Mouse (Mus musculus) heart, adult 2 months (tissue): ENCODE results near the gene Zfp451. TPM values are rescaled to one million over a fixed set of nuclear protein-coding genes. Genes with fewer than 3 reads are reported as not detected.
A peak's percentile ranks its signal among the peaks of the same experiment; 100 is the strongest.

ENCODE experiments used
- DNase-seq, 2 experiments: peaks; one replicate each; pipeline ENCODE4 v3.0.0; 2021
- H3K27ac ChIP-seq: fragments of 200-600 bp; 2 replicates; pipeline ENCODE4 v1.8.1; 2022
- H3K27me3 ChIP-seq: fragments of 200-500 bp; 2 replicates; pipeline ENCODE4 v1.6.1; 2012; ENCODE audit warnings: mild to moderate bottlenecking, low read length, inconsistent platforms, mixed read lengths; ENCODE audit not compliant: control insufficient read depth, insufficient read depth
- H3K36me3 ChIP-seq: fragments of 200-500 bp; 2 replicates; pipeline ENCODE4 v1.6.1; 2012; ENCODE audit warnings: low read length, inconsistent platforms; ENCODE audit not compliant: control insufficient read depth, insufficient read depth
- H3K4me1 ChIP-seq: fragments of 200-500 bp; 2 replicates; pipeline ENCODE4 v1.6.1; 2011; ENCODE audit warnings: low read length; ENCODE audit not compliant: control insufficient read depth, insufficient read depth
- H3K4me3 ChIP-seq: fragments of 200-600 bp; 2 replicates; pipeline ENCODE4 v1.8.1; 2022
- H3K79me2 ChIP-seq: fragments of 200-500 bp; replicated peaks from 2 replicates; pipeline ENCODE4 v1.6.1; 2012; ENCODE audit warnings: mild to moderate bottlenecking, inconsistent platforms, low read length, moderate library complexity, mixed read lengths; ENCODE audit not compliant: control insufficient read depth, insufficient read depth
- H3K9ac ChIP-seq: fragments of 200-500 bp; 2 replicates; pipeline ENCODE4 v1.6.1; 2012; ENCODE audit warnings: low read depth, mild to moderate bottlenecking, control low read depth, inconsistent platforms, low read length, mixed read lengths
- CTCF ChIP-seq: fragments of 200-600 bp; IDR thresholded peaks from 2 replicates; pipeline ENCODE4 v1.8.1; 2022; ENCODE audit warnings: antibody characterized with exemption, mild to moderate bottlenecking, moderate library complexity
- EP300 ChIP-seq: fragments of 200-500 bp; IDR thresholded peaks from 2 replicates; pipeline ENCODE4 v1.6.1; 2011; ENCODE audit warnings: low read depth, low read length, control low read depth; ENCODE audit not compliant: insufficient read depth
- POLR2A ChIP-seq: fragments of 200-500 bp; IDR thresholded peaks from 2 replicates; pipeline ENCODE4 v1.6.1; 2011; ENCODE audit warnings: mild to moderate bottlenecking, low read depth, low read length, control low read depth; ENCODE audit not compliant: insufficient read depth
- WGBS: fragments of 180-500 bp; shearing (Covaris S2); methylation state at CpG from one replicate; pipeline ENCODE4 v1.1.7; 2018; 5-methylcytosine and 5-hydroxymethylcytosine counted together
- intact Hi-C: fragments of 180-260 bp; cut with DNase I; formaldehyde crosslinking; loops from one replicate; pipeline ENCODE4 v1.15.1; 2025
- polyA plus RNA-seq: library from polyadenylated mRNA; depleted of rRNA; stranded (reverse); fragments of >200 nt; gene quantifications from 2 replicates; pipeline ENCODE4 v1.2.3, GENCODE M21; 2012; rRNA removed
- total RNA-seq, 2 experiments: library from RNA; stranded (reverse); gene quantifications; 2 replicates each; pipeline ENCODE4 v1.2.3; 2021

Zfp451 gene
- total and polyA plus RNA-seq, 3 experiments = 3.6 to 13.7 (median 12.8) TPM

DNA sequence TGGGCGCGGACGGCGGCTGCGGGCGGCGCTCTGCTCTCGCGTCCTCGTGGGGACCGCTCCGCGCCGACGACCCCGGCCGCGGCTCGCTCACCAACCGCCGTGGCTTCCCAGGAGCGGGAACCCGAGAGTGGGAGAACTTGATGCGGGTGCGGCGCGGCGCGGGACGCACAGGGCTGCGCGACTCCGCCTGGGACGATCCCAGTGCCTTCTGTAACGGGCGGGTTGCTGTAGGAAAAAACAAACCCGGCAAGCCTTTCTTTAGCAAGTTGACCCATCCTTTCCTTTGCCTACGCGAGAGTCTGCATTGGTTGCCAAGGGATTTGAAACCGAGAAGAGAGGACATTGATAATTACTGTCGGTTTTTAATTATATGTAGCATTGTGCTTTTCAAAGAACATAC lies 94.2 kb downstream of the Zfp451 start:
- H3K27ac ChIP-seq = peak overlapping the region; percentile 79
- WGBS = 0% methylated on average over 35 of the region's 41 CpGs
- H3K27me3 ChIP-seq = no peaks in the 10 kb centered on the region
- no peak for DNase-seq
- H3K79me2 ChIP-seq = no peaks in the 10 kb centered on the region
- intact Hi-C loops = no loop called here
- no peaks in the 10 kb centered on the region for H3K36me3 ChIP-seq
- peak overlapping the region; percentile 79 for H3K4me3 ChIP-seq
- no peaks in the 10 kb centered on the region for H3K4me1 ChIP-seq
- H3K9ac ChIP-seq = peak overlapping the region; percentile 92
- TF ChIP-seq EP300 = no peak
- no peak for TF ChIP-seq POLR2A
- no peak for TF ChIP-seq CTCF

DNA sequence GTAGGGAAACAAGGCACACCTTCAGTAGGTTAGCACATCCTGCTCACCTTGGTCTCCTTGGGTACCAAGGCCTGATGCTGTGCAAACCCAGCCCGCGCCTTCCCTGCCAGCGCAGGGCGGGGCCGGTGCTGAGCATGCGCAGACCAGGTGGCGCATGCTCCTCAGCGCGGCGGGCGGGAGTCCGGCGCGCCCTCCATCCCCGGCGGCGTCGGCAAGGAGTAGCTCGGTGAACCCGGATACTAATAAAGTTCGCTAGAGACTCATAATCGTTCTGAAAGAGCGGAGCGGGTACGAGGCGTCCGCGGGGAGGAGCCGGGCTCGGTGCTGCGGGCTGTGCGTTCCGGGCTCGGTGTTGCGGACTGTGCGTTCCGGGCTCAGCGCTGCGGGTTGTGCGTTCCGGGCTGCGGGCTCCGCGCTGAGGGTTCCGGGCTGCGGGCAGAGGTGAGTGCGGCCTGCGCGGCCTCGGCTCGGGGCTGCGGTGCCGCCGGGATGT lies 94.6 kb downstream of the Zfp451 start, which contains the start of gene Rab23:
Gene Rab23 (plus strand): TSS at position 155 of the 493 bp plus-strand sequence.
- TF ChIP-seq EP300 (no peak), POLR2A (peak; percentile 50)
- H3K27me3 ChIP-seq = no peaks in the 10 kb centered on the region
- peak within 1 kb of the TSS; percentile 92 for H3K9ac ChIP-seq
- WGBS = 1% methylated on average over 51 of the region's 54 CpGs
- intact Hi-C loops = no loop called here
- peak within 1 kb of the TSS; percentile 79 for H3K27ac ChIP-seq
- H3K4me1 ChIP-seq = no peaks in the 10 kb centered on the region
- no peaks in the 10 kb centered on the region for H3K79me2 ChIP-seq
- H3K4me3 ChIP-seq = peak within 1 kb of the TSS; percentile 79
- peak; percentile 88 to 89 for DNase-seq
- H3K36me3 ChIP-seq = no peaks in the 10 kb centered on the region

DNA sequence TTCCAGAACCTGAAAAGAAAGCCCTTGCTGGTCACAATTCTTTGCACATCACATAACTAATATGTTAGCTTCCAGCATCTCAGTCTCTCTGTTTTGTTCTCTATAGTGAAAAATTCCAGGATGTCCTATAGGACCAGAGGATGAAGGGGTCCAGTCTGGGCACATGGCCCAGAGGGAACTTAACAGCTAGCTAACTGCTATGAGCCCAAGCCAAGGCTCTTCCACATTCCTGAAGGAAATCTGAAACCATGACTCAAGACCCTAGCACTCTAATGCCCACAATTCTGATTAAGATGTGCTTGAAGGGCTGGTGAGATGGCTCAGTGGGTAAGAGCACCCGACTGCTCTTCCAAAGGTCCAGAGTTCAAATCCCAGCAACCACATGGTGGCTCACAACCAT lies 96.8 kb downstream of the Zfp451 start:
- no peak for TF ChIP-seq POLR2A
- TF ChIP-seq CTCF = no peak
- TF ChIP-seq EP300 = no peak
- no peaks in the 10 kb centered on the region for H3K4me1 ChIP-seq
- H3K27me3 ChIP-seq = no peaks in the 10 kb centered on the region
- DNase-seq = no peak
- H3K79me2 ChIP-seq = no peaks in the 10 kb centered on the region
- no peak overlapping the region for H3K27ac ChIP-seq
- WGBS = 87% methylated on average over 1 of the region's 1 CpGs
- no peak overlapping the region for H3K4me3 ChIP-seq
- H3K36me3 ChIP-seq = no peaks in the 10 kb centered on the region
- intact Hi-C loops = loop anchor here (2.0 kb wide), 1 partner anchor 49 kb away; the partner anchor contains the start of gene Prim2
- no peak overlapping the region for H3K9ac ChIP-seq

DNA sequence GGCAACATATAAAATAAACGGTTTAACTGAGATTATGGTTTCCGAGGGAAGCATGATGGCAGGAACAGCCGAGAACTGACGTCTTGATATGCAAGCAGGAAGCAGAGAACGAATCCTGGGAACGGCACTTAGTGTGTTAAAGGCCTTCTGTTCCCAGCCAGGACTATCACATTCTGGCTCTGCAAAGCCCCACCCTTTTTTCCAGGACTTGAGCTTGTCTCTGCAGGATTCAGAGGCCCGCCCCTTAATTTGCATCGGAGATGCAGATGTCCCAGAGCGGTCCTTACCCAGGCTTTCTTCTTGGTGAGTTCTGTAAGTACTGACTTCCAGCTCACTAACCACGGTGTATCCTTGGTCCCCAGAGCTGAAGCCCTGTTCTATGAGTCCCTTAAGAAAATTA lies 99.6 kb downstream of the Zfp451 start:
- TF ChIP-seq POLR2A (no peak), CTCF (no peak), EP300 (no peak)
- WGBS = 3% methylated on average over 10 of the region's 10 CpGs
- Histone ChIP-seq H3K27me3 (no peaks in the 10 kb centered on the region), H3K4me1 (no peaks in the 10 kb centered on the region), H3K4me3 (no peak overlapping the region), H3K36me3 (no peaks in the 10 kb centered on the region), H3K9ac (no peak overlapping the region), H3K79me2 (no peaks in the 10 kb centered on the region), H3K27ac (no peak overlapping the region)
- intact Hi-C loops = no loop called here
- DNase-seq = no peak

DNA sequence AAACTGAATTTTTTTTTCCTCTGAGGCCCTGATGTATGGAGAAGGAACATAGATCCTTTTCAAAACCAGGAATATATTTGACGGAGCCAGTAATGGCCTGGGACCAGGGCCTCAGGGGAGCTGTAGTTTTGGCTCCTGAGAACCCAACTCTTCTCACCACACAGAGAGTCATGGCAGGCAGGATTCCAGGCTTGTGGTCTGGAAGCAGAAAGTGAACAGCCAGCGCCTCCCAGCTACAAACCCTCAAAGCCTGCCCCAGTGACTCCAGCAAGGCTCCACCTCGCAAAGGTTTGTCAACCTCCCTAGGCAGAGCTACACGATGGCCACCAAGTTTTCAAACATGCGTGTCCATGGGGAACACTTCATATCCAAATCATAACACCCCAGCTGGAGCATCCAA lies 102.4 kb downstream of the Zfp451 start:
- H3K4me1 ChIP-seq = no peaks in the 10 kb centered on the region
- TF ChIP-seq POLR2A (no peak), CTCF (no peak), EP300 (no peak)
- H3K9ac ChIP-seq = no peak overlapping the region
- no peak overlapping the region for H3K4me3 ChIP-seq
- peak in 1 of 2 experiments; percentile 16 for DNase-seq
- H3K27me3 ChIP-seq = no peaks in the 10 kb centered on the region
- WGBS = 78% methylated on average over 5 of the region's 5 CpGs
- intact Hi-C loops = no loop called here
- H3K79me2 ChIP-seq = no peaks in the 10 kb centered on the region
- H3K27ac ChIP-seq = no peak overlapping the region
- H3K36me3 ChIP-seq = no peaks in the 10 kb centered on the region

Other genes with a start within 250 kb of the Zfp451 start
- gene Prim2, start 144.8 kb downstream of the Zfp451 start, total RNA-seq = 1 to 10 TPM; 2.3 TPM
- gene Prim2, start 144.8 kb downstream of the Zfp451 start, polyA plus RNA-seq = 1.1 and 2.8 TPM in 2 replicates
- 10 to 100 TPM in 1 of 2 experiments, 1 to 10 TPM in 1; 8.1 to 10.6 TPM for gene Rab23, start 94.7 kb downstream of the Zfp451 start, total RNA-seq
- gene Rab23, start 94.7 kb downstream of the Zfp451 start, polyA plus RNA-seq = 5.3 and 8.2 TPM in 2 replicates
- gene Bag2, start 56.8 kb downstream of the Zfp451 start, total RNA-seq = 10 to 100 TPM; 30.7 to 35.3 TPM
- 49.1 and 54.5 TPM in 2 replicates for gene Bag2, start 56.8 kb downstream of the Zfp451 start, polyA plus RNA-seq
- 1 to 10 TPM; 2.1 to 3.0 TPM for gene Bend6, start 93.2 kb upstream of the Zfp451 start, total RNA-seq
- gene Bend6, start 93.2 kb upstream of the Zfp451 start, polyA plus RNA-seq = 0.61 and 2.9 TPM in 2 replicates
- 100 to 1,000 TPM; 334 to 404 TPM for gene Dst, start 93.6 kb upstream of the Zfp451 start, total RNA-seq
- gene Dst, start 93.6 kb upstream of the Zfp451 start, polyA plus RNA-seq = 66.7 and 85.7 TPM in 2 replicates